Mouse (Mus musculus): ENCODE results near the gene Dgkg.

The Dgkg gene

DNA sequence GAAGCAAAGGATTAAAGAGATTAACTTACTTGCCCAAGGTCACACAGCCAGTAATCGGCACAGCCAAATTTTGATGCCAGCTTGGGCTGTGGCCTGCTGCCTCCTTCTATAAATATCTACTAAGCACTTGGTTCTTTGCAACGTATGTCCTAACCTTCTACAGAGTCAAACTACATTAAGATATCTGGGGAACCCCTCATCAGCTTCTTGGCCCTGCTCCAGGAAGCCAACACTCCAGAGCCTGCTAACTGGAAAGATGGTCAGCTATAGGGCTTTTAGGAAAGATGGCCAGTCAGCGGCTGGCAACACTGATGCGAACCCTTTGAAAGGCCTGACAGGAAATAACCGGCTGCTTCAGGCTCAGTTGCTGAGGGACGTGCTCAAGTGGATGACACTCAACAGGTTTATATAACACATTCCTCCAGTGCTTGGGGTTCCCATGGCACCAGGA is 114.3 kb downstream of the Dgkg start:
- no peak for DNase-seq

- DNase-seq, result no peak
Observed at GRCm38 (mm10) chr16:22539275-22539674, 117.7 kb downstream of the Dgkg start.

GRCm38 (mm10) chr16:22536581-22537160 is 120.3 kb downstream of the Dgkg start:
- DNase-seq, result no peak

GRCm38 (mm10) chr16:22533087-22533486 is 123.9 kb downstream of the Dgkg start:
- DNase-seq, result no peak

GRCm38 (mm10) chr16:22531834-22532233 is 125.2 kb downstream of the Dgkg start:
- DNase-seq, result no peak

- DNase-seq, result no peak
Observed at GRCm38 (mm10) chr16:22531041-22531440, 126.0 kb downstream of the Dgkg start.

- DNase-seq, result no peak
Observed at GRCm38 (mm10) chr16:22527499-22527939, 129.5 kb downstream of the Dgkg start.

DNA sequence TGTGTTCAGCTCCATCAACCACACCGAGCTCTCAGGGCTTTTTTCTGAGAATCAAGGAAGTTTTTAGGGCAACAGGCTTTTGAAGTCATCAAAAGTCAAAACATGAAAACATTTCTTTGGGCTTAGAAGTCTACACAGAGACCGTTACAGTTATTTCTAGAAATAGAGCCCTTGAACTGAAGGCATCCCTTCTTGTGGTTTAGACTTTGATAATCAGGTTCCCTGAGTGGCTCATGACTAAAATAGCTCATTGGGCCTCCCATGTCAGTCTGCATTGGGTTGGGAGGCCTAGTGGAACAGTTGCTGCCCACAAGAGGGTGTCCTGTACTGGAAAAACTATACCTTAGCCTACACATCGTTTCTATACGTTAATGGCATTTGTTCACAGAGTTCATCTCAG is 130.6 kb downstream of the Dgkg start:
- no peak for DNase-seq

DNA sequence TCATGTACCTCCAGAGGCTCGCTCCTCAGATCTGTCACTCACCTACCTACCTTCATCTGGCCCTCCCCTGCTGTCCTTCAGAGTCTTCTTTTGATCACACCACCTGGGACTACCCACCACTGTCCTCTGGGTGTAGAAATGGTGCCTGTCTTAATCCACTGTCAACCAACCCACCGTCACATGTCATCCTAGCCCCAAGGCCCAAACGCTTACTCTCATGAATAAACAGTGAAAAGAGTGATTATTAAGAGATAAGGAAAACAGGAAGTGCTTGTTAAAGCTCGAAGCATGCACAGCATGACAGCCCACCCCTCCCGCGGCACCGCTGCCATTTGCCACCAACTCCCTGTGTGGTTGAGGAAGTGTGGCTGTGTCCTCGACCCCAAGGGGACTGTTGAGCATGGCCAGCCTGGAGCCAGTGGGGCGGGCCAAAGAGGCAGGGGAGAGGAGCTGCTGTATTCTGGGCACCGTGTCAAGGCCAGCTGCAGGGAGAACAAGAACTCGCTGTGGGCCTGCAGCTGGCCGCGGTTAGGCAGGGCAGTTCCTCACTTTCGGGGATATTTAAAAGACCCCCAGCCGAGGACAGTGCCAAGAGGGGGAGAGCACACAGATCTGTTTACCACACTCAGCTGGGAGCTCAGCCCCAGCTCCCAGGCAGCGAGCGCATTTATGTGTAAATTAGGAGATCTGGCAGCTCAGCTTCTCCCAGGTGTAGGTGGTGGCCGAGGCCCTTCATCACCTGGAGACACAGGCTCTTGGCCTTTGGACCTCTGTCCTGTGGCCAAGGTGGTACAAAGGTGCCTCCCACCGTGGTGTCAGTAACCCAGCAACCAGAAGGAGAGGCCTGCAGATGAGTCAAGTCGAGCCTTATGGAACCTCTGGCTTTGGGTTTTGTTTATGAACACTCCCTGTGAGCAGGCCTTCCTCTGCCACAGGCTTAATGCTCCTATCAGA is 139.3 kb downstream of the Dgkg start:
- no peak for DNase-seq

- DNase-seq, result no peak
Observed at GRCm38 (mm10) chr16:22515476-22515875, 141.5 kb downstream of the Dgkg start.

- DNase-seq, result no peak
Observed at GRCm38 (mm10) chr16:22510861-22511637, 146.0 kb downstream of the Dgkg start.

GRCm38 (mm10) chr16:22508936-22509563 is 148.0 kb downstream of the Dgkg start:
- no peak for DNase-seq

GRCm38 (mm10) chr16:22505656-22506055 is 151.4 kb downstream of the Dgkg start:
- no peak for DNase-seq

DNA sequence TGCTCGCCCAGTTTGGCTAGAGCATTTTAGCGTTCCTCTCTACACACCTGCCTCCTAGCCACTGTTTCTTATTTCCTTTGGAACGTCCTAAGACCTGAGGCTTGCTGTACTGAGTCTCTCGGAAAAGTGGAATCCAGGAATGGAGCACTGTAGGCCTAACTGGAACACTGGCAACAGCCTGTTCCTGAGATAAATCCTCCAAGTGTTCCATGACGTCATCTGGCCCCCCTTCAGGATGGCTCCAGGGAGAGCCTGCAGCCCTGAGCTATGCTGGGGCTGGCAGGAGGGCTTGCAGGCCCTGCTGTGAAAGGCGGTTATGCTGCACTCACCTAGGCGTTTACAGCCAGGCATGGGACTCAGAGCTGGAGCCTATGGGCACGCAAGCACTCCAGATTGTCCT is 152.2 kb downstream of the Dgkg start:
- no peak for DNase-seq

DNA sequence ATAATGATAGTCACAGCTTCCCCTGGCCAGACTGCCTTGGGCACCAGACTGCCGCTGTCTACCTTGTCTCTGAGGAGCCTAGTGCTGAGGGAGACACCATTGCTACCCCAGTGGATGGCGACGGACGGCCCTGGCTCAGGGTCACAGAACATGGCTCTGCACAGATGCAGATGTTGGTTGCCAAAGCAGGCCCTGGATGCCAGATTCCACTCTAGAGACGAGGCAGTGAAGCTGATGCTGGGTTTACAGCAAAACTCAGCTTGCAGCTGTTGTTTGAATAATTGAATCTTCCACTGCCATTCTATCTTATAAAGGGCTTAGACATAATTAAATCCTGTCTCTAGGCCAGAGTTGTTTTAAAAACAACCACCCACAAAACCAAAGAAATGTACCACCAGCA is 153.0 kb downstream of the Dgkg start:
- no peak for DNase-seq

DNA sequence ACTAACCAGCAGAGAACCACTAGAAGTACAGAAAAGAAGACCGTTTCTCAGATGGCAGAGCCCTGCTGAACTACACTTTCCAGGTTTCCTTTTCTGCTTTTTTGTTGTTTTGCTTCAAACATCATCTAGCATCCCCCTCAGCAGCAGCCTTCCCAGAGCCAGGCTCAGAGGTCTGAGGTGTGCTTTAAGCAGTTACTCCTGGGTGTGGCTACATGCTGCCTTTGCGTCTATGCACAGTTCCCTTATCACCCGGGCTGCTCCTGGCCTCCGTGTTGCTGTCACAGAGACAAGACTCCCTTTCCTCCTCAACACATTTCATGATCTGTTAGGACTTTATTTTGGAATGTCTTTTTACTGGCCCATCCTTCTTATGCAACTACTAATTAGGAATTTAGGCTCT is 153.6 kb downstream of the Dgkg start:
- DNase-seq, result no peak

DNA sequence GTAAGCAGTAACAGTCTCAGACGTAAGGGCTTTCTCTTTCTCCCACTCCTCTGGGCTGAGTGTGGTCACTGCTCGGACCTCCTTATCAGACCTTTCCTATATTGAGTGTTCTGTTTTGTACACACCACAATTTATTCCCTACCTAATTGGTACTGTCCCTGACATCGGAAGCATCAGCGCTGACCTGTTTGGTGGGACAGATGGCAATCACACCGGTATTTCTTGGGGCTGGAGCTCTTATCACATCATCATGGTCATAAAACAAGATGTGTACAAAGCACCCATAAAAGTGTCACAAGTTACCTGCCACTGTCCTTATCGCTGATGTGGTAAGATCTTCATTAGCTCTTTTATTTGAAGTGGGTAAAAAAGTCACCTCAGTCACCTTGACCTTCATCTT is 155.2 kb downstream of the Dgkg start:
- DNase-seq, result no peak

GRCm38 (mm10) chr16:22500561-22500960 is 156.5 kb downstream of the Dgkg start:
- DNase-seq, result no peak

- no peak for DNase-seq
Observed at GRCm38 (mm10) chr16:22499951-22500350, 157.1 kb downstream of the Dgkg start.

GRCm38 (mm10) chr16:22499447-22499846 is 157.6 kb downstream of the Dgkg start:
- DNase-seq, result no peak

DNA sequence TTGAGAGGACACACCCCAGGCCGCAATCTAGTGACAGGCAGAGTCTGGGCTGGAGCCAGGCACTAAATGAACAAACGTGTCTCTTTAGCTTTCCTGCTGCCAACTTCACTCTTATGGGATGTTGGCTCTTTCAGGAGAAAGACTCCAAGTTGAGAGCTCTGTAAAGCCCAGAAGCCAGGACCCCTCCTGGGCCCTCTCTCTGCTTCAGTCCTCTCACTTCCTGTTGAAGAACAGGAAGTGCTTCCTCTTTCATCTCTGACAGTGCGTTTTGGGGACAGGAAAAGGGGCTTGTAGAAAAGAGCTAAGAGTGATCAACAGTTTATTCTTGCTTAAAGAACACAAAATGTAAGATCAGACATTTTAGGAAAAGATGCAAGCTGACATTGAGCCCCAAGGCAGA is 159.0 kb downstream of the Dgkg start:
- peak; percentile 48 for DNase-seq

DNA sequence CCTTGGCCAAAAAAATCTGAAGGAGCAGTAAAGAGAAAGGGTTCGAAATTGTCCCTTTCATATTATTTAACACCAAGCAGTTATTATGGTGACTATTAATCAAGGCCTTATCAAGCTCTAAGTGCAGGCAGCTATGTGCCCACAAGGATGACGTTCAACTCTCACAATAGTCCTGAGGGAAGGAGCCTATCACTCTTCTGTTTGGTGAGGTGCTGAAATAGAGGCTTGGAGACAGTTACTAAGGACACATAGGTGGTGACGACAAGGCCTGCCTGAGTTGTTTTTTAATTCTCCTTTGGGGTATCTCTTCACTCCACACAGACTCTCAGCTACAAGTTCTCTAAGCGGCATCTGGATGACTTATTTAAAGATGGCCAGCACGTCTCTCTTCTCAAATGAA is 161.8 kb downstream of the Dgkg start:
- no peak for DNase-seq

- DNase-seq, result no peak
Observed at GRCm38 (mm10) chr16:22494815-22495214, 162.2 kb downstream of the Dgkg start.
